Mouse (Mus musculus): ENCODE data around the gene Vav1.

Vav1 gene

DNA sequence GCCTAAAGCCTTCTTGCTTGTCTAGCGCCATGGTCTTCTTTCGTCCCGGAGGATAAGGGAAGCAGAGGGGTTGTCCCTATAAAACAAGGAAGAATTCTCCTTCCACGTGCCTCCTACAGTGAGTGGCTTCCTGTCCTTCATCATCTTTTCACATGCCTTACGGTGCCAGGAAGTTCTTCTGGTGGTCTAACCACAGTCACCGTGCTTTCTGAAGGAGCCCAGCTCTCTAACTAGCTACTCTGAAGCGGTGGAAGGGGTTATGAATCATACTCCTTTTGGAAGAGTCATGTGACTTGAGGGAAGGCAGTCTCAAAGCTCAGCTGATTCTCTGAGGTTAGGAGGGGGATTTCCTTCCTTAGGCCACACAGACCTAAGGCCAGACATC is 11.8 kb downstream of the Vav1 start:
- CTCF ChIA-PET, result interaction anchor here in 1 of 4 experiments (1.6 kb wide), 1 partner anchor 14 kb away, joined by 6 read pairs; no protein-coding TSS in a partner anchor
- POLR2A ChIA-PET, result interaction anchor here in 1 of 4 experiments (0.5 to 1.2 kb wide), 2 partner anchors 9 to 27 kb away, joined by 4 to 6 read pairs; no protein-coding TSS in a partner anchor

DNA sequence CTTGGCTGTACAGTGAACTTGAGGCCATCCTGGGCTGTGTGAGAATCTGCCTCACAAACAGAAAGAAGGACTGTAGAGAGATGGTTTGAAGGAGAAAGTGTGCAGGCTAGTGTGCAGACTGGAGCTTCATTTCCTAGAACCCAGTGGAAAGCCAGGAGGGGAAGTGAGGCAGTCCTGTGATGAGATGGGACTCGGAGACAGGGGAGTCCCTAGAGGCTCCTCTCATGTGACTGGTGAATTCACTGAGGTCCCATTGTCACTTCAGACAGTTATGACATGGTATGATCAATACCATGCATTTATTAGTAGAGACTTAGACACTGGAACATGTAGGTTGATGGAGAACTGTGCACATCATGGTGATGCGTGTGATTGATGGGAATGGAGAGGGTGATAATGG is 13.4 kb downstream of the Vav1 start:
- POLR2A ChIA-PET, result no interaction called here
- CTCF ChIA-PET, result interaction anchor here (0.5 to 1.4 kb wide), 4 partner anchors 42 to 235 kb away, joined by 3 read pairs; no protein-coding TSS in a partner anchor

DNA sequence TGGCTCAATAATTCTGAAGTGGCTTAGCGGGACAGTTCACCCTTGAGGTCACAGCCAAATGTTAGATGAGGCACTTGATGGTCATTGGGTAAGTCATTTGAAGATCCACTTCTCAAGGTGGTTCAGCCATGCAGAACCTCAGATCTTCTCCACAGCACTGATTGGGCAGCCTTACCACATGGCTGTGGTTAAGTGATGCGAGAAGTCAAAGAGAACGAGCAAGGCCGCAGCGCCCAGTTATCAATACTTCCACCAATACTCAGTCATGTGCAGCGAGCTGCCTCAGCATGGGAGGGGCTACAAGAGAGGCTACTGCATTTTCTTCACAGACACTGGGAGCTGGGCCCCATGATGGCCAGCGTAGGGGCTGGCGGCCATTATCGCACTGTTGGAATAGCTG is 14.1 kb downstream of the Vav1 start:
- ChIA-PET POLR2A (no interaction called here), CTCF (interaction anchor here in 3 of 4 experiments (0.6 to 1.4 kb wide), 3 partner anchors 16 to 236 kb away, joined by 3 to 4 read pairs (median 3); no protein-coding TSS in a partner anchor)

DNA sequence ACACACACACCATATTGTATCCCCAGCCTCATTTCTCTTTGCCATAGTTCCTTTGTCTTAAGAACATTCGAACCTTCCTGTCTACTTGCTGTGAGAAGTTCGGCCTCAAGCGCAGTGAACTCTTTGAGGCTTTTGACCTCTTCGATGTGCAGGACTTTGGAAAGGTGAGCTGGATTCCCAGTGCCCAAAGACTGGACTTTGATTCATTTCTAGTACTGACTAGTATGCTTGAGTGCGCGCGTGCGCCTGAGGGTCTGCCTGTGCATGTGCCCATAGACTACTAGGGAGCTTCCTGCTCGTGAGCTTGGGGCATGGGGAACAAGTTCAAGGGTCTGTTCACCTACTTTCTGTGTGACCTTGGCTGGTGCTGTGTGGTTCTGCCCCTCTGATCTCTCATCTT is 17.0 kb downstream of the Vav1 start:
- ChIA-PET CTCF (interaction anchor here in 1 of 4 experiments (1.4 kb wide), 1 partner anchor 19 kb away, joined by 3 read pairs; no protein-coding TSS in a partner anchor), POLR2A (interaction anchor here in 1 of 4 experiments (0.6 kb wide), 1 partner anchor 199 kb away, joined by 4 read pairs; no protein-coding TSS in a partner anchor)

DNA sequence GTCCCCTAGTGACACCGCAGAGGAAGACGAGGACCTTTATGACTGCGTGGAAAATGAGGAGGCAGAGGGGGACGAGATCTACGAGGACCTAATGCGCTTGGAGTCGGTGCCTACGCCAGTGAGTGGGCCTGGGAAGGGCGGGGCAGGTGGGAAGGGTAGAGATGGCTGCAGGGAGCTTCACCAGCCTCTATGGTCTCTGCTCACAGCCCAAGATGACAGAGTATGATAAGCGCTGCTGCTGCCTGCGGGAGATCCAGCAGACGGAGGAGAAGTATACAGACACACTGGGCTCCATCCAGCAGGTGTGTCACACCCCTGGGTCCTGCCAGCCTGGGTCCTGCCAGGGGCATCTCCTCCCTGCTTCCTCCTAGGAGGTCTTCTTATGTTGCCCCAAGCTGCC is 18.1 kb downstream of the Vav1 start:
- POLR2A ChIA-PET, result no interaction called here
- CTCF ChIA-PET, result no interaction called here

DNA sequence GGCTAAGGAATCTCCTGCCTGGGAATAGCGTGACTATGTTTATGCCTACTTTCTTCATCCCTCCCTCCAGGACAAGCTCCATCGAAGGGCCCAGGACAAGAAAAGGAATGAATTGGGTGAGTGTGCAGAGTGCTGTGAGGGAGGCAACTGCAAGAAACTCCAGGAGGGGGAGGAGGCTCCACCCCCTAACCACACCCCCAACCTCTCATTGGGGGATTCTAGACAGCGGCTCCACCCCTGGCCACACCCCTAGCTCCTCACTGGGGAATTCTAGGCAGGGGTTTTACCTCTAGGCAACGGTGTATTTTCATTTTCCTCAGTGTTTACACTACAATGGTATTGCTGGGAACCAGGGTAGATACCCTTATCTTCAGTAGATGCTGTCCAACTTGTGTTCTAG is 26.7 kb downstream of the Vav1 start:
- POLR2A ChIA-PET, result interaction anchor here in 2 of 4 experiments (1.2 to 1.4 kb wide), 2 partner anchors 42 to 472 kb away, joined by 3 to 4 read pairs; no protein-coding TSS in a partner anchor
- CTCF ChIA-PET, result interaction anchor here in 2 of 4 experiments (1.0 to 1.7 kb wide), 5 partner anchors 29 to 86 kb away, joined by 3 to 7 read pairs (median 6); partner anchors contain the start of gene Gpr108 (in 1 of the 2)

DNA sequence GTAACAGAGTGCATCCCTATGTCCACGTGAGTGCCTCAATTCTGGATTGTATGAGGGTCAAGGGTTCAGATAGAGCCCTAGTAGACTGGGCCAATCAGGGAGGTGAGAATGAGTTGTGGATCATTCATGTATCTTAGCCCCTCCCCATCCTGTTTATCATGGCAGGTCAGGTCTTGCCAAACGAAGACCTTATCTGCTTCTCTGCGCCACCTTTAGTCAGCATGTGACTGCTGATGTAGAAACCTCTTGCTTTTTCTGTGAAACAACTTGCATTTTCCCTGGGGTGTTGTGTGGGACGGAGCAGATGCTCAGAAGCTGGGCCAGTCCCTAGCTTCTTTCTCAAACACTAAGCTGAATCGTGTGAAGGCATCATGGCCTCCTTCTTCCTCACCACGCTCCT is 28.2 kb downstream of the Vav1 start:
- ChIA-PET CTCF (interaction anchor here in 1 of 4 experiments (1.3 kb wide), 1 partner anchor 59 kb away, joined by 5 read pairs; the partner anchor contains the start of gene Gpr108), POLR2A (no interaction called here)

DNA sequence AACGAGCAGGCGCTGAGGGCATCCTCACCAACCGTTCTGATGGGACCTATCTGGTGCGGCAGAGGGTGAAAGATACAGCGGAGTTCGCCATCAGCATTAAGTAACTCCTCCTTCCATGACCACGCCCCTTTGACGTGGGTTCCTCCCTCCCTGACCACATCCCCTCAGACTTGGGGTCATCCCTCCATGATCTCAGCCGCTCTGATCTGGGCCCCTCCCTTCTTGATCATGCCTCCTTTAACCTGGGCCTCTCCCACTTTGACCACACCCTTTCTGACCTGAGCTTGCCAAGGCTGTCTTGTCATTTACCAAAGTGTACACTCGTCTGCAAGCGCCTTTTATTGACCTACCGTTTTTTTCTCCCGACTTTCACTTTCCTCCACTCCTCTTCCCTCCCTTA is 32.9 kb downstream of the Vav1 start:
- ChIA-PET CTCF (interaction anchor here in 3 of 4 experiments (0.6 to 1.8 kb wide), 3 partner anchors 23 to 63 kb away, joined by 3 to 6 read pairs (median 5); partner anchors contain the start of gene Gpr108 (in 1 of the 3)), POLR2A (interaction anchor here in 1 of 4 experiments (0.6 to 1.4 kb wide), 4 partner anchors 24 to 429 kb away, joined by 3 to 5 read pairs (median 4); no protein-coding TSS in a partner anchor)

DNA sequence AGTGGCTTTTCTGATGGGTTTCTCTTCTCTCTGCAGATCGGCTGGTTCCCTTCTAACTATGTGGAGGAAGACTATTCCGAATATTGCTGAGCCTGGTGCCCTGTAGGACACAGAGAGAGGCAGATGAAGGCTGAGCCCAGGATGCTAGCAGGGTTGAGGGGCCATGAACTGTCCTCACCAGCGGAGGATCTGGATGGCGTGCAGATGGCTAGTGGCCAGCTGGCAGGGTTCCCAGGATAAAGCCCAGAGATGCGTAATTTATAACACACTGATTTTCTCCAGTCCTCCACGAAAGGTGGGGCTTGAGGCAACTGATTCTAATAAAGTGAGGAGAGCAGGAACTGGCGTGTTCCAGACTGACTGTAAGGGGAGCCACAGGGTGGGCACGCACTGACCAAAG is 48.7 kb downstream of the Vav1 start:
- ChIA-PET POLR2A (no interaction called here), CTCF (no interaction called here)

DNA sequence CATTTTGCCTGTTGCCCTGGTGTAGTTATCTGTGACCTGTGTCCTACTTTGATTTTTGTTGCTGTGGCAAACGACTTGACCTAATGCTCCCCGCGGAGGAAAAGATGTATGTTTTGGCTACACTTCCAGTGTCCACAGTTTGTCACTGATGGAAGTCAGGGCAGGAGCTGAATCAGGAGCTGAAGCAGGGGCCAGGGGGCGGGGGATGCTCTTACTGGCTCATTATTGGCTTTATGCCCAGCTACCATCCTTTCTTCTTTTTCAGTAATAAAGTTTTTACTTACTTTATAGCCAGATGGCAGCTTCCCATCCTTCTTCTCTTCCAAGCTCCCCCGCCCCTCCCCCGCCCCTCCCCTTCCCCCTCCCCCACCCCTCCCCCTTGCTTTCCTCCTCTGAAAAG is 50.0 kb downstream of the Vav1 start:
- ChIA-PET POLR2A (no interaction called here), CTCF (interaction anchor here in 2 of 4 experiments (0.7 to 1.3 kb wide), 4 partner anchors 12 to 162 kb away, joined by 3 to 4 read pairs (median 3); partner anchors contain the start of gene Gpr108 (in 1 of the 2))

DNA sequence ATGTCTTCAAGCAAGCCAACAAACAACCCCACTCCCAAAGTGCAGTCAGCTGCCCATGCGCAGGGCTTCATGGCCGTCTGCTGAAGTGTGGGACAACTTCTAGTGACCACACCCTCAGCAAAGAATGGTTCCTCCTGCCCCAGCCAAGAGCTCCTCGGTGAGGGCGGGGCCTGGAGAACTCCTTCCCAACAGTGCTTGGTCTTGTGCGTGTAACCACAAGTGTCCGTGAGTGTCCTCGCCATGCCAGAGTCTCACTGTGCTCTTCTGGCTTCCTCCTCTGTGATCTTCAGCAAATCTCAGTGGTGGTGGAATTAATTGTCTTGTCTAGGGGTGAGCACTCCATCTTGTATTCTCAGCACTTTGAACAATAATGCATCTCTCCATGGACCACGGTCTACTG is 52.1 kb downstream of the Vav1 start:
- ChIA-PET POLR2A (interaction anchor here in 1 of 4 experiments (0.6 kb wide), 1 partner anchor 287 kb away, joined by 6 read pairs; no protein-coding TSS in a partner anchor), CTCF (no interaction called here)

DNA sequence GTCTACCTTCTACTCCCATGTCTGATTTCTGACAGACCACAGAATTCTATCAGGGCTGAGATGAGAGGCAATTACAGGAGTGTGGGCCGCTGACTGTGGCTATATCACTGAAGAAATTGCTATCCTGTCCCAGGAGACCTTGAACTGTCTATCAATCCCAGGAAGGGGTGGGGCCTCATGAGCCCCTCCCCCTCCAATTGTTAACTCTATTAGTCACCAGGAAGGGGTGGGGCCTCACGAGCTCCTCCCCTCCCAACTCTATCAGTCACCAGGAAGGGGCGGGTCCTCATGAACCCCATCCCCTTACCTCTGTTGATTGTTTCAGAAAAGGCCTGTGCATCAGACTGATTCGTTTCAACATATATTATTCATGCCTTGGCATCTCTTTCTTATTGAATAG is 53.3 kb downstream of the Vav1 start:
- CTCF ChIA-PET, result interaction anchor here in 3 of 4 experiments (0.5 to 1.6 kb wide), 16 partner anchors 53 to 1628 kb away, joined by 3 to 9 read pairs (median 4); partner anchors contain the start of genes Gpr108 (in 1 of the 3), Khsrp (in 1 of the 3) and Vav1 (in 1 of the 3)
- POLR2A ChIA-PET, result interaction anchor here in 3 of 4 experiments (0.6 to 1.5 kb wide), 8 partner anchors 79 to 469 kb away, joined by 3 to 8 read pairs (median 4); partner anchors contain the start of genes Gm17949 (in 2 of the 3), Gtf2f1 (in 2 of the 3), Alkbh7 (in 1 of the 3) and Khsrp (in 1 of the 3)

DNA sequence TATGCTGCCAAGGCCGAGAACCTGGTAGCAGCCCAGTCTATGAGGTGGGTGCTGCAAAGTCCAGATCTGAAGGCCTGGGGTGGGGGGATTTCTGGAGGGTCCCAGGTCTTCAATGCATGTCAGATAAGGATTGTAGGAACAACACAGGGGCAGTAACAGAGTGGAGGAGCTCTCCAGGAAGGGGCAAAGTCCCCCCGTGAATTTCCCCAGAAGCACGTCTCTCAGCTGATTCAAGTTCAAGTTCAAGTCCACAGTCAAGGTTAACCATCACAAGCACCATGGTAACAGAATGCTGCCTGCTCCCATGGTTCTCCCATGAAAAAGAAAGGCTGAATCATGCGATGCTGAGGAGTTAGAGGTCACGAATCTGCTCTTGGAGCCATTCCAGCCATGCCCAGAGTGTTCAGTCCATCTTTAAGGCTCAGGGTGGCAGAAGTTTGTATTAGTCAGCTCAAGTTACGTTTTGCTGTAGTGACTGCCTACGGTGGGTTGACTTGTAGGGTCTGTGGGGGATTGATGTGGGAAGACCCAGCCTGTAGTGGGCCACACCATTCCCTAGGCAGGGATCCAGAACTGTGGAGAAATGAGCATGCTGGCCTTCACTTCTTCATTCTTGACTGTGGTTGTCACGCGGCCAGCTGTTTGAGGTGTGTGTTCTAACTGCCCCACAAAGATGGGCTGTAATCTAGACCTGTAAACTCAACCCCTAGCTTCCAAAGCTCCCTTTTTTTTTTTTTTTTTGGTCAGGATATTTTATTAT is 55.3 kb downstream of the Vav1 start:
- CTCF ChIA-PET, result interaction anchor here (0.5 to 3.1 kb wide), 94 partner anchors 13 to 1839 kb away, joined by 3 to 62 read pairs (median 5); partner anchors contain the start of genes Gpr108 (in 3 of the 4), Khsrp (in 2 of the 4), Alkbh7 (in 1 of the 4) and Clpp (in 1 of the 4)
- POLR2A ChIA-PET, result interaction anchor here (0.5 to 2.8 kb wide), 18 partner anchors 21 to 323 kb away, joined by 3 to 17 read pairs (median 4); partner anchors contain the start of genes Gpr108 (in 3 of the 4), Khsrp (in 2 of the 4), Gm17949 (in 1 of the 4) and Gtf2f1 (in 1 of the 4)

DNA sequence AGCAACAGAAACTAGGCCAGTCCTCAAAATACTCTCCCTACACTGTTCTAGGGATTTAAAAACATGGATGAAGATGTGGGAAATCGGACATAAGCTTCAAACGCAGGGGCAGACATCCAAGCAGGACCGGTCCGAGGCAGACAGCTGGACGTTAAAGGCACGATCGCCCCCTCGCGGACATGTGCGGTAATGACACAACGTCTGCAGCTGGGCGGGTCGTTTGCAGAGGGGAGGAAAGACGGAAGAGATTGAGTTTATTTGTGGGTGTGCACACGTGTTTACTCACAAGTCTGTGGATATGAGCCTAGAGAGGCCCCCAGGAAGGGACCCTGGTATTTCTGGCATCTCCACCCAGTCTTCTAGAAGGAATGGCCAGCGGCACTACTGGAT is 55.9 kb downstream of the Vav1 start:
- ChIA-PET POLR2A (interaction anchor here (0.5 to 2.8 kb wide), 18 partner anchors 22 to 324 kb away, joined by 3 to 17 read pairs (median 4); partner anchors contain the start of genes Gpr108 (in 3 of the 4), Khsrp (in 2 of the 4), Gm17949 (in 1 of the 4) and Gtf2f1 (in 1 of the 4)), CTCF (interaction anchor here (0.5 to 3.1 kb wide), 102 partner anchors 13 to 1839 kb away, joined by 3 to 62 read pairs (median 4); partner anchors contain the start of genes Gpr108 (in 3 of the 4), Khsrp (in 2 of the 4), Vav1 (in 2 of the 4) and Alkbh7 (in 1 of the 4))

DNA sequence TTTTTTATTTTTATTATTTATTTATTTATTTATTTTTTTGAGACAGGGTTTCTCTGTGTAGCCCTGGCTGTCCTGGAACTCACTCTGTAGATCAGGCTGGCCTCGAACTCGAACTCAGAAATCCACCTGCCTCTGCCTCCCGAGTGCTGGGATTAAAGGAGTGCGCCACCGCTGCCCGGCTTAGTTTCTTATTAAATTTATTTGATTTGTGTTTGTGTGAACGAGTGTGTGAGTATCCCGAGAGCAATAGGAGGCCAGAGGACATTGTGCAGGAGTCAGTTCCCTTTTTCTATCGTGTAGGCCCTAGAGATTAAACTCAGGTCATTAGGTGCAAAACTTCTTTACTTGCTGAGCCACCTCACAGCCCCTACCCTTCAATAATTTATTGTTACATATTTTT is 56.3 kb downstream of the Vav1 start:
- ChIA-PET POLR2A (interaction anchor here (0.6 to 2.8 kb wide), 10 partner anchors 22 to 324 kb away, joined by 3 to 17 read pairs (median 5); partner anchors contain the start of genes Gpr108 (in 2 of the 4), Gm17949 (in 1 of the 4), Gtf2f1 (in 1 of the 4) and Khsrp (in 1 of the 4)), CTCF (interaction anchor here (0.6 to 3.1 kb wide), 68 partner anchors 14 to 864 kb away, joined by 3 to 62 read pairs (median 6); partner anchors contain the start of genes Gpr108 (in 3 of the 4), Alkbh7 (in 2 of the 4), Khsrp (in 2 of the 4) and Vav1 (in 2 of the 4))

DNA sequence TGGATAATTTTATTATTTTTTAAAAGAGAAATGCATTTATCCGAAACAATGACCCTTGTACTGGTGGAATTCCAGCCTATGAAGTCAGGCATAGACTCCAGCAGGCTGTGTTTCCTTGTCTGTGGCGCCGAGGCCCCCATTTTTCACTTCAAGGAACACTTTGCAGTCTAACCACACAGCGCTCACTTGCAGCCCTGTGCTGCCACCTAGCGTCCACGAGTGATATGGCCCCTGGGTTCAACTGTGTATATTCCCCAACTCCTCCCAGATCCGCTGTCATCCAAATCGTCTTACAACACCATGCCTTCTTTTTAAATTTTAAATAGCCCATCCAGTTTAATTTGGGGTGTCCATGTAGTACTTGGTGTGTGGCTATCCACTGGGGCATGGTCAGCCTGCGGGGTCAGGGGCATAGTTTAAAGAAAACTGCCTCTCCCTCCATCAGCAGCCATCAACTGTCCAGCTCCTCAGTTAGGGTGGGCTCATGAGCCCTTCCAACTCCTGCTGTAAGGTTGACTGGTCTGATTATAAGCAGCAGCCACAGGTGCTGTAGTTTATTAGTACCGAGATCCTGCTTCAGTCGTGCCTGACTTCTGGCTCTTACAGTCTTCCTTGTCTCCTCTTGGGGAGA is 56.9 kb downstream of the Vav1 start:
- POLR2A ChIA-PET, result interaction anchor here in 2 of 4 experiments (0.7 to 2.8 kb wide), 6 partner anchors 23 to 304 kb away, joined by 3 to 17 read pairs (median 4); partner anchors contain the start of genes Gpr108 (in 2 of the 2), Khsrp (in 1 of the 2) and Trip10 (in 1 of the 2)
- CTCF ChIA-PET, result interaction anchor here (0.6 to 3.1 kb wide), 46 partner anchors 13 to 400 kb away, joined by 3 to 62 read pairs (median 6); partner anchors contain the start of genes Alkbh7 (in 2 of the 4), Gpr108 (in 2 of the 4), Vav1 (in 2 of the 4) and Clpp (in 1 of the 4)

DNA sequence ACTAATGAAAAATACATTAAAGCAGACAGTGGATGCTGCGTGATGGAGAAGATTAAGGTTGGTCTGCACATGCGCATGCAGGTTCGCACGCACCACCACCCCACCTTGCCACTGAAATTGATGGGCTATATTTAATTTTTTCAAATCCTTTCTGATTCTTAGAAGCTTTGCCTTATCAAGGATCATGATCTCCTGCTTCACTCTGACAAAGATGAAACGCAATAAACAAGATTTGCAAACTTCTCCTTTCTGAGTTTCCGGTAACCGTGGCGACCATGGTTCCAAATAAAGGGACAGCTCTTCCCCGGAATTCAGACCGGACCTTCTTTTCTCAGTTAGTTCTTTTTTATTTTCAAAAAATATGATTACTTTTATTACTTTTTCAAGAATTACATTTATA is 59.1 kb downstream of the Vav1 start:
- ChIA-PET POLR2A (no interaction called here), CTCF (interaction anchor here in 1 of 4 experiments (0.7 kb wide), 1 partner anchor 327 kb away, joined by 10 read pairs; the partner anchor contains the start of genes Gm17949 and Gtf2f1)

DNA sequence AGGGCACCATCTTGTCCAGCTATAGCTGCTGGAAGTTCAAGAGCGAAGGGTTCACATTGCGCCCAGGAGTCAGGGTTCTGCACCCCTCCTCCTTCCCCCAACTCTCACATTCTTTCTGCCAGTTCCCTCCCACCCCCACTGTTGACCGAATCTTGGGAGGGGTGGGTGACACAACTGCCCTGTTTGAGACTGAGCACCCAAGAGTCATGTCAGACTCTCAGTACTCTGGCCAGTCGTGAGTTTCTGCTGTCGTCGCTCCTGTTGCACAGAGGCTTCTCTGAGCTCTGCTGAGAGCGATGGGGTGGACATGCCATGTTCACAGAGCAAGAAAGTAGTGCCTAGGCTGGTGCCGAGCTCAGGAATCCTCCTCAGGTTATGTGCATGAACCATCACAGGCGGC is 60.4 kb downstream of the Vav1 start:
- CTCF ChIA-PET, result no interaction called here
- POLR2A ChIA-PET, result no interaction called here

Measured in embryonic stem cell, embryonic (primary cell).